Mouse (Mus musculus) C2C12 (cell line): ENCODE measurements around the gene Vps18. TPM values are rescaled to one million over a fixed set of nuclear protein-coding genes. Genes with fewer than 3 reads are reported as not detected.
A peak's percentile ranks its signal among the peaks of the same experiment; 100 is the strongest.

ENCODE experiments used
- H3K27me3 ChIP-seq: one replicate; pipeline ENCODE4 v1.6.1; 2011; ENCODE audit not compliant: control insufficient read depth, insufficient read depth, insufficient read length
- H3K36me3 ChIP-seq: one replicate; pipeline ENCODE4 v1.6.1; 2011; ENCODE audit not compliant: control insufficient read depth, insufficient read depth
- H3K4me3 ChIP-seq: one replicate; pipeline ENCODE4 v1.5.1; 2011; ENCODE audit warnings: mild to moderate bottlenecking, control low read depth; ENCODE audit not compliant: poor library complexity, insufficient read depth, severe bottlenecking
- H3K79me2 ChIP-seq: one replicate; pipeline ENCODE4 v1.6.1; 2011; ENCODE audit not compliant: control insufficient read depth, insufficient read depth
- H3K79me3 ChIP-seq: one replicate; pipeline ENCODE4 v1.6.1; 2011; ENCODE audit warnings: low read depth, control low read depth
- H3ac ChIP-seq: one replicate; pipeline ENCODE3; 2011; ENCODE audit warnings: low read depth; ENCODE audit not compliant: control insufficient read depth, insufficient read length
- CEBPB ChIP-seq: IDR thresholded peaks from one replicate; pipeline ENCODE4 v1.6.1; 2011; ENCODE audit warnings: low read depth, mild to moderate bottlenecking, control low read depth, moderate library complexity
- CTCF ChIP-seq: IDR thresholded peaks from one replicate; pipeline ENCODE4 v1.5.1; 2011; ENCODE audit not compliant: control insufficient read depth, insufficient read depth, insufficient read length
- FOSL1 ChIP-seq: IDR thresholded peaks from one replicate; pipeline ENCODE4 v1.8.0; 2011; ENCODE audit warnings: mild to moderate bottlenecking, low read length; ENCODE audit not compliant: poor library complexity, insufficient read depth, severe bottlenecking
- MAX ChIP-seq: IDR thresholded peaks from one replicate; pipeline ENCODE4 v1.6.1; 2011; ENCODE audit warnings: mild to moderate bottlenecking, control low read depth
- MYOD1 ChIP-seq: IDR thresholded peaks from one replicate; pipeline ENCODE4 v1.6.1; 2011; ENCODE audit warnings: low read depth; ENCODE audit not compliant: control insufficient read depth, insufficient read length
- MYOG ChIP-seq: IDR thresholded peaks from one replicate; pipeline ENCODE4 v1.6.1; 2011; ENCODE audit not compliant: control insufficient read depth, insufficient read length; ENCODE audit errors: extremely low read depth
- USF1 ChIP-seq: IDR thresholded peaks from one replicate; pipeline ENCODE4 v1.6.1; 2011; ENCODE audit warnings: low read depth, mild to moderate bottlenecking, control low read depth, moderate library complexity
- polyA plus RNA-seq: library from polyadenylated mRNA; unstranded; fragments of >200 nt; fragmentation: generic; extraction: Trizol; gene quantifications from one replicate; pipeline ENCODE4 v1.2.1, GENCODE M21; 2012; ENCODE audit warnings: missing spikeins

Gene Vps18
- polyA plus RNA-seq, 1 experiment = 14.9 TPM

DNA sequence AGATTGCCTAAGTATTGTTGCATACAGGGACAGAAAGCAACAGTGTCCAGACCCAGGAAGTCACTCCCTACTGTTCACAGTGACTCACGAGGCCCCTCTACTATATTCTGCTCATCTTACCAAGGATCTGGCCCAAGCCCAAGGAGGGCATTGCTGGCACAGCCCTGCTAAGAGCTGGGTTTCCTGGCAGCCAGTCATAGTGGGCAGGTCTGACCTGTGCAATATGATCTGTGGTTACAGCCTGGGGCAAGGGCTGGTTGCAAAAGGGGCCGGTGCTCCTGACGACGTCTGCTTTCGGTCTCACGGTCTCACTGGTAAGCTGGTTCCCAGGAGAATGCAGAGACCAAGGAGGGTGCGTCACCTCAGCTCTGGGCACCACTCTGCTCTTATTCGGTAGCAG is 25.6 kb upstream of the Vps18 start:
- Histone ChIP-seq H3K4me3 (no peak overlapping the region), H3K79me3 (no peaks in the 10 kb centered on the region), H3K79me2 (no peaks in the 10 kb centered on the region), H3K36me3 (no peaks in the 10 kb centered on the region), H3K27me3 (no peaks in the 10 kb centered on the region), H3ac (peak overlapping the region; percentile 33)
- TF ChIP-seq USF1 (no peak), CEBPB (peak; percentile 59), MYOD1 (peak; percentile 12), MAX (peak; percentile 79), FOSL1 (no peak)

DNA sequence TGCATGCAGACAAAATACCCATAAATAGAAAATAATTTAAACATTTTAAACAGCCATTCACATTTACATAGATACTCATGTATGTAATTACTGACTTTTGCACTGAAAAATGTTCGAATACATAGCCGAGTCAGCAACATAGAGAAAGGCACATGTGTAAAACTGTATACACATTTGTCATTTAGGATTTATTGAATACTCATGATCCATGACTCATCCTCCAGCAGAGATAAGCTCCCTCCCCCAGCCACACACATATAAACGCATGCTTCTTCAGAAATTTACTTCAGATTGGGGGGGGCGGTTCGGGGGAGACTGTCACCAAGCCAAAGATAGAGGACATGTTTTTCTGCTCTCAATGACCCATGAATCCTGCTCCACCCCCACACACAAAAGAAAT is 24.7 kb upstream of the Vps18 start:
- Histone ChIP-seq H3ac (no peak overlapping the region), H3K27me3 (no peaks in the 10 kb centered on the region), H3K79me3 (no peaks in the 10 kb centered on the region), H3K36me3 (no peaks in the 10 kb centered on the region), H3K79me2 (no peaks in the 10 kb centered on the region), H3K4me3 (no peak overlapping the region)
- TF ChIP-seq MYOG (no peak), USF1 (no peak), MYOD1 (no peak), CTCF (no peak), FOSL1 (no peak), CEBPB (no peak), MAX (no peak)

DNA sequence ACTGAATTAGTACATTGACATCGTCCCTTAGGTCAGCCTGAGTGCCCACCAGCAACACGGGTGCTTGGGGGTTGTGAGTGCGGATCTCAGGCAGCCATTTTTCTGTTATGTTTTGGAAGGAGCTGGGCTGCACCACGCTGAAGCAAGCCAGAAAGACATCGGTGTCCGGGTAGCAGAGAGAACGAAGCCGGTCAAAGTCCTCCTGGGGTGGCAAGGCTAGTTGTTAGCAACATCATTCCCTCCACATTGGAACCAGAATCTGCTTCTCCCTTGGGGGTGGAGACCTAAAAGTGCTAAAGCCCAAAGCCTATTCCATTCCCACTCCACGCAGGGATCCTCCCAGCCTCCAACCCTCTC is 18.3 kb upstream of the Vps18 start:
- Histone ChIP-seq H3K79me2 (no peaks in the 10 kb centered on the region), H3K4me3 (no peak overlapping the region), H3ac (no peak overlapping the region), H3K79me3 (no peaks in the 10 kb centered on the region), H3K27me3 (no peaks in the 10 kb centered on the region), H3K36me3 (no peaks in the 10 kb centered on the region)
- TF ChIP-seq MAX (no peak), CEBPB (no peak), MYOG (no peak), CTCF (no peak), USF1 (no peak), FOSL1 (no peak), MYOD1 (no peak)

DNA sequence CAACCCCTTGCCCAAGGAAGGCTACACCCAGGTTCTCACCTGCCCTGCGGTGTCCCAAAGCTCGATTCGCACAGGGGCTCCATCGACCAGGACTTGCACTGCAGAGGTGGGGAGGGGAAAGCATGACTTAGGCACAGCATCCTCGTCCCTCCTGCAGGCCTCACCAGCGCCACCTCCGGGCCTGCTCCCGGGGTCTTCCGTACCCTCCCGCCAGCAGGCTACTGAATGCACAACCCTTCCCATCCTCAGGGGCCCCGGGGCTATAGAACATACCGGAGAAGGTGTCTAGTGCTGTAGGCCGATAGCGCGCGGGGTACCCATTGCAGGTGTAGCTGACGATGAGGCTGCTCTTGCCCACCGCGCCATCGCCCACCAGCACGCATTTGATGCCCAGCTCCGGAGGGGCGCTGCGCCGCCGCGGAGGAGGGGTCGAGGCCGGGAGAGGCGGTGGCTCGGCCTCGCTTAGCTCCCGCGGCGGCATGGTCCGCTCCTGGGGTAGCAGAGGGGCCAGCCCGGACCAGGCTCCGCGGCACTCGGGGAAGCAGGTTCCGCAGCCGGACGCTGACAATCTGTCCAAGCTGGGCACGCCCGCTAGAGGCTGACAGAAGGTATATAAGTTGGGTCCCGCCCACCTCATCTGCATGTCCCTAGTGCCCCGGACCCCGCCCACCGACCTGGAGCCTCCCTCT is 17.8 kb upstream of the Vps18 start, which contains the start of gene Rhov:
TSS of gene Rhov (minus strand) at position 630 of the 689 bp plus-strand sequence.
- Histone ChIP-seq H3K4me3 (peak within 1 kb of the TSS; percentile 21), H3ac (peak within 1 kb of the TSS; percentile 43)

DNA sequence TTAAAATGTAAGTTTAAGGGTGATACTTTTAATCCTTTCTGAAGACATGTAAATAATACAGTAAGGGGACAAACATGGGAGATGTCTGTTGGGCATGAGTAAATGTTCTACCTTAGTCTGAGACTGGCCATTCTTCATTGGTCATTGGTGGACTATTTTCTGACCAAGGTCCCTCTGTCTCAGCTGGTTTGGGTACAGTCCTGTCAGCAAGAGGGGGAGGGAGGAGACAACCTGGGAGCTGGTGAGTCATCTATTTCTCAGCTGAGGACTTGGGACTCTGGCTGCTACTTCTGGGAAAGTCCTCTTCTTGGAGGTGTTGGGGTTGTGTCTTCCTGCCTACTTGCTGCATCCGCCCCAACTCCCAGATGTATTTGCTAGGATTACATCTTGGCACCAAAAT is 14.4 kb upstream of the Vps18 start:
- no peak overlapping the region for H3K4me3 ChIP-seq
- no peaks in the 10 kb centered on the region for H3K27me3 ChIP-seq
- H3K79me3 ChIP-seq = no peaks in the 10 kb centered on the region
- TF ChIP-seq CEBPB = no peak
- TF ChIP-seq MYOD1 = no peak
- TF ChIP-seq MAX = no peak
- TF ChIP-seq FOSL1 = no peak
- no peak for TF ChIP-seq CTCF
- no peak for TF ChIP-seq MYOG
- no peak for TF ChIP-seq USF1
- no peaks in the 10 kb centered on the region for H3K36me3 ChIP-seq
- H3ac ChIP-seq = no peak overlapping the region
- no peaks in the 10 kb centered on the region for H3K79me2 ChIP-seq

More for the DNA sequence above, 17.8 kb upstream of the Vps18 start, which contains the start of gene Rhov:
- TF ChIP-seq CEBPB (no peak), CTCF (peak; percentile 57)
- no peaks in the 10 kb centered on the region for H3K79me3 ChIP-seq
- no peaks in the 10 kb centered on the region for H3K79me2 ChIP-seq
- no peaks in the 10 kb centered on the region for H3K27me3 ChIP-seq
- no peaks in the 10 kb centered on the region for H3K36me3 ChIP-seq

DNA sequence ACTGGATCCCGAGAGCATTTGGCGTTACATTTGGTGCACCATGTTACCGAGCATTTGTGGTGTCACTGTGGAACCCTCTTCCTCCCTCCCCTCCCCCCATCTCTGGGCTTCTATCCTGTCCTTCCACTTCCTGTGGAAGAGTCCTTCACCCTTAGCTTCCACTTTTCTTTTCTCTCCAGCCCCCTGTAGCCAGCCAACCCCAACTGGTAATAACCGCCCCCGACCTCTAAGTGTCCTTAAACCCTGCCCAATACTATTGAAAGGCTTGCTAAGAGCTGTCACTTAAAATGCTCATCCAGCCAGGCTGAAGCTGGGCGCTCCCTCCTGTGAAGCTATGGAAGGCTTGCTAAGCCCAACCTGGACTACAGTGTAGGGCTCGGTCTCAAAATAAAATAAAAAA is 11.6 kb upstream of the Vps18 start:
- Histone ChIP-seq H3K4me3 (no peak overlapping the region), H3K36me3 (no peaks in the 10 kb centered on the region), H3K79me3 (no peaks in the 10 kb centered on the region), H3K27me3 (no peaks in the 10 kb centered on the region), H3ac (no peak overlapping the region), H3K79me2 (no peaks in the 10 kb centered on the region)
- TF ChIP-seq MYOD1 (no peak), CEBPB (no peak), MYOG (no peak), CTCF (no peak), USF1 (no peak)
